Mouse (Mus musculus): ENCODE results near the gene Vps36. TPM values are rescaled to one million over a fixed set of nuclear protein-coding genes. Genes with fewer than 3 reads are reported as not detected.

Vps36 gene
- total RNA-seq, 2 experiments from 2014 or later, result 31.6 to 31.8 TPM

GRCm38 (mm10) chr8:22228621-22229020 is 36.0 kb downstream of the Vps36 start:
- no peak for DNase-seq
- Histone ChIP-seq H3K27ac (peak overlapping the region; percentile 67), H3K4me3 (peak overlapping the region; percentile 77)
- intact Hi-C loops (cut with DNase I), result no loop called here
- no peak for TF ChIP-seq CTCF (IDR thresholded peaks at IDR 0.05)

GRCm38 (mm10) chr8:22242986-22243385 is 50.4 kb downstream of the Vps36 start:
- intact Hi-C loops (cut with DNase I), result no loop called here

GRCm38 (mm10) chr8:22245663-22246062 is 53.1 kb downstream of the Vps36 start:
- intact Hi-C loops (cut with DNase I), result no loop called here
- H3K4me3 ChIP-seq, result no peak overlapping the region

More at GRCm38 (mm10) chr8:22242986-22243385, 50.4 kb downstream of the Vps36 start:
- DNase-seq, result no peak
- Histone ChIP-seq H3K27ac (no peak overlapping the region), H3K4me3 (no peak overlapping the region)
- no peak for TF ChIP-seq CTCF (IDR thresholded peaks at IDR 0.05)

GRCm38 (mm10) chr8:22247956-22248355 is 55.3 kb downstream of the Vps36 start:
- intact Hi-C loops (cut with DNase I), result no loop called here
- H3K4me3 ChIP-seq, result no peak overlapping the region
- TF ChIP-seq CTCF (IDR thresholded peaks at IDR 0.05), result no peak
- H3K27ac ChIP-seq, result no peak overlapping the region
- DNase-seq, result no peak

More at GRCm38 (mm10) chr8:22245663-22246062, 53.1 kb downstream of the Vps36 start:
- no peak for TF ChIP-seq CTCF (IDR thresholded peaks at IDR 0.05)
- DNase-seq, result no peak
- no peak overlapping the region for H3K27ac ChIP-seq

- intact Hi-C loops (cut with DNase I), result no loop called here
- H3K4me3 ChIP-seq, result no peak overlapping the region
- no peak overlapping the region for H3K27ac ChIP-seq
- no peak for TF ChIP-seq CTCF (IDR thresholded peaks at IDR 0.05)
- no peak for DNase-seq
Observed at GRCm38 (mm10) chr8:22249080-22249479, 56.5 kb downstream of the Vps36 start.

GRCm38 (mm10) chr8:22258946-22259450 is 66.4 kb downstream of the Vps36 start:
- DNase-seq, result peak; percentile 34

GRCm38 (mm10) chr8:22259531-22259930 is 66.9 kb downstream of the Vps36 start:
- intact Hi-C loops (cut with DNase I), result no loop called here
- H3K27ac ChIP-seq, result peak overlapping the region; percentile 54
- TF ChIP-seq CTCF (IDR thresholded peaks at IDR 0.05), result no peak
- DNase-seq, result no peak
- H3K4me3 ChIP-seq, result 0 out of 2 replicates have a peak overlapping the region, but pooled peaks have one; percentile 5

More at GRCm38 (mm10) chr8:22258946-22259450, 66.4 kb downstream of the Vps36 start:
- peak overlapping the region; percentile 54; the same call in 1 of the 2 replicates for H3K27ac ChIP-seq
- no peak for TF ChIP-seq CTCF (IDR thresholded peaks at IDR 0.05)
- intact Hi-C loops (cut with DNase I), result no loop called here
- 0 out of 2 replicates have a peak overlapping the region, but pooled peaks have one; percentile 5 for H3K4me3 ChIP-seq

GRCm38 (mm10) chr8:22260091-22260722 is 67.6 kb downstream of the Vps36 start:
- intact Hi-C loops (cut with DNase I), result no loop called here
- no peak for TF ChIP-seq CTCF (IDR thresholded peaks at IDR 0.05)
- H3K27ac ChIP-seq, result peak overlapping the region; percentile 64
- H3K4me3 ChIP-seq, result no peak overlapping the region
- DNase-seq, result no peak

GRCm38 (mm10) chr8:22262267-22262666 is 69.7 kb downstream of the Vps36 start:
- H3K27ac ChIP-seq, result no peak overlapping the region
- no peak overlapping the region for H3K4me3 ChIP-seq
- peak; percentile 49 for DNase-seq
- intact Hi-C loops (cut with DNase I), result no loop called here
- no peak for TF ChIP-seq CTCF (IDR thresholded peaks at IDR 0.05)

- TF ChIP-seq CTCF (IDR thresholded peaks at IDR 0.05), result no peak
- intact Hi-C loops (cut with DNase I), result no loop called here
- peak overlapping the region; percentile 10; the same call in 1 of the 2 replicates for H3K27ac ChIP-seq
- H3K4me3 ChIP-seq, result no peak overlapping the region
- DNase-seq, result no peak
Observed at GRCm38 (mm10) chr8:22264292-22264691, 71.7 kb downstream of the Vps36 start.

- intact Hi-C loops (cut with DNase I), result no loop called here
- Histone ChIP-seq H3K4me3 (no peak overlapping the region), H3K27ac (0 out of 2 replicates have a peak overlapping the region, but pooled peaks have one; percentile 10)
- no peak for TF ChIP-seq CTCF (IDR thresholded peaks at IDR 0.05)
- DNase-seq, result peak; percentile 43
Observed at GRCm38 (mm10) chr8:22264787-22265186, 72.2 kb downstream of the Vps36 start.

GRCm38 (mm10) chr8:22265194-22265593 is 72.6 kb downstream of the Vps36 start:
- intact Hi-C loops (cut with DNase I), result no loop called here
- no peak for TF ChIP-seq CTCF (IDR thresholded peaks at IDR 0.05)
- Histone ChIP-seq H3K27ac (no peak overlapping the region), H3K4me3 (no peak overlapping the region)
- DNase-seq, result no peak

GRCm38 (mm10) chr8:22266809-22267208 is 74.2 kb downstream of the Vps36 start:
- no peak for DNase-seq
- H3K4me3 ChIP-seq, result no peak overlapping the region
- intact Hi-C loops (cut with DNase I), result no loop called here
- no peak for TF ChIP-seq CTCF (IDR thresholded peaks at IDR 0.05)
- H3K27ac ChIP-seq, result no peak overlapping the region

Other genes starting within 250 kb of the Vps36 start
- gene Defb13, start 246.0 kb upstream of the Vps36 start, total RNA-seq (2021), result not detected
- gene Fam90a1a, start 234.1 kb upstream of the Vps36 start, total RNA-seq (2021), result not detected
- gene Ccdc70, start 223.0 kb upstream of the Vps36 start, total RNA-seq (2021), result not detected
- under 1 TPM in 1 of 2 experiments, not detected in 1; 0.06 TPM for gene Atp7b, start 132.5 kb upstream of the Vps36 start, total RNA-seq (2021)
- gene Alg11, start 132.1 kb upstream of the Vps36 start, total RNA-seq (2021), result 1 to 10 TPM; 6.1 to 7.6 TPM
- under 1 TPM; 0.22 to 0.48 TPM for gene Nek5, start 67.8 kb upstream of the Vps36 start, total RNA-seq (2021)
- gene Nek3, start 26.4 kb upstream of the Vps36 start, total RNA-seq (2021), result 1 to 10 TPM; 2.8 to 3.4 TPM
- gene Ckap2, start 7.0 kb upstream of the Vps36 start, total RNA-seq (2021), result not detected
- 1 to 10 TPM; 1.6 to 1.9 TPM for gene Thsd1, start 34.5 kb downstream of the Vps36 start, total RNA-seq (2021)
- not detected for gene Tpte, start 90.6 kb downstream of the Vps36 start, total RNA-seq (2021)
- 10 to 100 TPM; 10.2 to 14.1 TPM for gene Slc25a15, start 205.8 kb downstream of the Vps36 start, total RNA-seq (2021)
- gene Mrps31, start 218.6 kb downstream of the Vps36 start, total RNA-seq (2021), result 10 to 100 TPM; 25.7 to 37.8 TPM